23 mouse cellular contexts compared by ENCODE assay signal in genomic region chr6:94154854-94155601, GRCm38 (mm10).
DNase-seq lines count a peak whose midpoint lies in the region; ATAC-seq and TF ChIP-seq lines count a peak whose summit lies in the region.
"Had no signal": no experiment of that assay in that cellular context is flagged by ENCODE, and none has a peak within 500 bp of the region (broad histone marks: within the 10 kb centered on the region; RNA-seq: fewer than 3 reads in every experiment).

No protein-coding gene starts in this region.

- no peaks in the 10 kb centered on the region for H3K36me3 ChIP-seq in lung, postnatal 0 days (ENCODE audit: insufficient read depth, low read length)
- no peaks in the 10 kb centered on the region for H3K36me3 ChIP-seq in intestine, embryonic 15.5 days
- H3K36me3 ChIP-seq: forebrain, embryonic 10.5 days; heart, embryonic 15.5 days; stomach, embryonic 15.5 days had no signal

- no peak overlapping the region for H3K4me3 ChIP-seq in lung, postnatal 0 days (ENCODE audit: low read depth, low read length)
- H3K4me3 ChIP-seq in intestine, embryonic 15.5 days (replicated peaks) = no peak overlapping the region
- H3K4me3 ChIP-seq: forebrain, embryonic 10.5 days; heart, embryonic 15.5 days; stomach, embryonic 15.5 days had no signal

- DNase-seq in kidney, adult 9 months = peak; percentile 20
- DNase-seq in kidney, postnatal 25 days = no peak
- DNase-seq in lung, postnatal 0 days (ENCODE audit: low spot score) = no peak
- no peak for DNase-seq in lung, postnatal 4 days
- peak; percentile 71 for DNase-seq in yolk sac, embryonic 10.5 days (ENCODE audit: low spot score)
- no peak for DNase-seq in layer of hippocampus, postnatal 10 days (ENCODE audit: low spot score in 2 of 2)
- DNase-seq: adrenal gland, adult 8-10 months; cerebellum, adult 18-20 months; cerebellum, postnatal 14 days; gastrocnemius, postnatal 14 days; heart, adult 18-20 months; heart, postnatal 4 days had no signal

- no peak overlapping the region for H3K27ac ChIP-seq in lung, postnatal 0 days (ENCODE audit: low read length)
- peak overlapping the region; percentile 28; the same call in 1 of the 2 replicates for H3K27ac ChIP-seq in intestine, embryonic 15.5 days
- H3K27ac ChIP-seq: forebrain, embryonic 10.5 days; heart, embryonic 15.5 days; hindbrain, embryonic 14.5 days; kidney, postnatal 0 days; stomach, embryonic 15.5 days had no signal

- TF ChIP-seq CTCF in lung, postnatal 0 days (IDR thresholded peaks at IDR 0.05) = no peak

- no peak overlapping the region for H3K4me2 ChIP-seq in lung, postnatal 0 days (replicated peaks; ENCODE audit: low read depth, low read length)
- H3K4me2 ChIP-seq in intestine, embryonic 15.5 days (replicated peaks) = no peak overlapping the region
- H3K4me2 ChIP-seq: heart, embryonic 15.5 days; hindbrain, embryonic 14.5 days; midbrain, embryonic 11.5 days; stomach, embryonic 15.5 days had no signal

- H3K4me1 ChIP-seq in lung, postnatal 0 days (ENCODE audit: insufficient read depth, low read depth, low read length) = peaks cover 7% of the 10 kb centered on the region; the same call in 1 of the 2 replicates
- peaks cover 13% of the 10 kb centered on the region; the same call in 1 of the 2 replicates for H3K4me1 ChIP-seq in intestine, embryonic 15.5 days (replicated peaks)

- H3K27me3 ChIP-seq in lung, postnatal 0 days (replicated peaks; ENCODE audit: insufficient read depth, low read length) = no peaks in the 10 kb centered on the region
- no peaks in the 10 kb centered on the region for H3K27me3 ChIP-seq in intestine, embryonic 15.5 days (replicated peaks)
- H3K27me3 ChIP-seq: heart, embryonic 15.5 days; Patski; stomach, embryonic 15.5 days had no signal

- peak; percentile 20; the same call in 1 of the 2 replicates for ATAC-seq in lung, postnatal 0 days
- ATAC-seq in intestine, embryonic 15.5 days = peak; percentile 88
- ATAC-seq: activated CD4-positive, CD25-positive, alpha-beta regulatory T cell, adult 4 months; forebrain, embryonic 16.5 days; inflammation-experienced regulatory T-cells, adult 6 months had no signal

- WGBS in lung, postnatal 0 days = 51% methylated on average over 3 of the region's 3 CpGs
- 47% methylated on average over 3 of the region's 3 CpGs for WGBS in intestine, embryonic 15.5 days

- H3K9ac ChIP-seq in lung, postnatal 0 days (replicated peaks; ENCODE audit: low read depth) = no peak overlapping the region
- no peak overlapping the region for H3K9ac ChIP-seq in intestine, embryonic 15.5 days
- H3K9ac ChIP-seq: heart, embryonic 15.5 days; hindbrain, embryonic 14.5 days; stomach, embryonic 15.5 days had no signal

- 0 out of 2 replicates have a peak, but pooled peaks have one; percentile 23 for TF ChIP-seq EP300 in lung, postnatal 0 days (IDR thresholded peaks at IDR 0.05)

- no peaks in the 10 kb centered on the region for H3K9me3 ChIP-seq in lung, postnatal 0 days (ENCODE audit: low read length)
- H3K9me3 ChIP-seq in intestine, embryonic 15.5 days = no peaks in the 10 kb centered on the region
- H3K9me3 ChIP-seq: forebrain, embryonic 10.5 days; heart, embryonic 15.5 days; stomach, embryonic 15.5 days had no signal

Comparison
In these comparisons a context has a peak if more than half of its experiments do, and no peak if none do; other contexts are left out.
1. DNase-seq: peak in kidney, adult 9 months (single experiment) and yolk sac, embryonic 10.5 days (single experiment); none in kidney, postnatal 25 days (0 of 2), lung, postnatal 0 days (single experiment), lung, postnatal 4 days (0 of 2) and layer of hippocampus, postnatal 10 days (0 of 2).